27 mouse cellular contexts compared by ENCODE assay signal in the genomic region with DNA sequence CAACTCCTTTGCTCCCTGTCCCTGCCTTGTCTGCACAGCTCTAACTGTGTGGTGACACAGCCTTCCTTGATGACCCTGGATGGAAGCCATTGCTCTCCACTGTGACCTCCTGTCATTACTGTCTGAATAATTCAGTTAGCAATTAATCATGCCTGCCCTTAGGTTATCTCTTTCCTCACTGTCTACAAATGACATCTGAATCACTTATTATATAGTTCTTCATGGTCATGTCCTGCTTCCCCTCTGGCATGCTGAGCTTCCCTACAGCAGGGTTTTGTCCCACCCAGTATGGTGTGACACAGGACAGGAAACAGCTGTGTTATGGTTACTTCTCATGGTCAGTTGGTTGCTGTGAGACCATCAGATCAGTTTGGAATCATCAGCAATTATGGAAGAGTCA.
A peak's percentile ranks its signal among the peaks of the same experiment; 100 is the strongest.
DNase-seq lines count a peak whose midpoint lies in the region; ATAC-seq and TF ChIP-seq lines count a peak whose summit lies in the region.
"Had no signal": no experiment of that assay in that cellular context is flagged by ENCODE, and none has a peak within 500 bp of the region (broad histone marks: within the 10 kb centered on the region; RNA-seq: fewer than 3 reads in every experiment).

No protein-coding gene starts in this region.

- no peak for TF ChIP-seq CTCF in layer of hippocampus, adult 2 months (conservative IDR thresholded peaks at IDR 0.05)

- H3K9me3 ChIP-seq in kidney, embryonic 15.5 days (replicated peaks) = no peaks in the 10 kb centered on the region
- H3K9me3 ChIP-seq: embryonic facial prominence, embryonic 10.5 days; embryonic facial prominence, embryonic 15.5 days; forebrain, embryonic 13.5 days; hindbrain, embryonic 12.5 days; intestine, embryonic 15.5 days; limb, embryonic 12.5 days; liver, embryonic 15.5 days; neural tube, embryonic 12.5 days had no signal

- no peaks in the 10 kb centered on the region for H3K27me3 ChIP-seq in kidney, embryonic 15.5 days
- H3K27me3 ChIP-seq: embryonic facial prominence, embryonic 15.5 days; forebrain, embryonic 13.5 days; intestine, embryonic 15.5 days; limb, embryonic 12.5 days; liver, embryonic 15.5 days; neural tube, embryonic 12.5 days had no signal

- H3K4me1 ChIP-seq in kidney, embryonic 15.5 days = peaks cover 17% of the 10 kb centered on the region
- H3K4me1 ChIP-seq: embryonic facial prominence, embryonic 10.5 days; embryonic facial prominence, embryonic 15.5 days; intestine, embryonic 15.5 days; limb, embryonic 12.5 days; liver, embryonic 15.5 days had no signal

- no peak for DNase-seq in kidney, postnatal 36 days
- peak; percentile 52 to 68 for DNase-seq in kidney, postnatal 4 days
- DNase-seq in kidney, postnatal 25 days = no peak
- DNase-seq in lung, postnatal 10 days = peak; percentile 64
- DNase-seq in lung, postnatal 4 days = peak; percentile 26 to 45
- DNase-seq in layer of hippocampus, adult 2 months (ENCODE audit: low spot score in 2 of 2) = no peak
- DNase-seq: adrenal gland, adult 8-10 months; cerebellum, adult 2 months; cerebellum, postnatal 25 days; gastrocnemius, postnatal 14 days; right cerebral cortex, adult 18-20 months; spleen, adult 18-20 months; thymus, postnatal 14 days had no signal

- no peak overlapping the region for H3K27ac ChIP-seq in kidney, embryonic 15.5 days
- no peak overlapping the region for H3K27ac ChIP-seq in layer of hippocampus, adult 2 months
- H3K27ac ChIP-seq: embryonic facial prominence, embryonic 10.5 days; embryonic facial prominence, embryonic 15.5 days; forebrain, embryonic 13.5 days; hindbrain, embryonic 12.5 days; hindbrain, postnatal 0 days; intestine, embryonic 15.5 days; left cerebral cortex, adult 2 months; limb, embryonic 12.5 days; liver, embryonic 15.5 days; neural tube, embryonic 12.5 days had no signal

- no peak overlapping the region for H3K4me3 ChIP-seq in kidney, embryonic 15.5 days (replicated peaks)
- no peak overlapping the region for H3K4me3 ChIP-seq in layer of hippocampus, adult 2 months
- H3K4me3 ChIP-seq: embryonic facial prominence, embryonic 10.5 days; embryonic facial prominence, embryonic 15.5 days; forebrain, embryonic 13.5 days; hindbrain, embryonic 12.5 days; intestine, embryonic 15.5 days; left cerebral cortex, adult 2 months; limb, embryonic 12.5 days; liver, embryonic 15.5 days; myocyte; neural tube, embryonic 12.5 days had no signal

- no peak overlapping the region for H3K4me2 ChIP-seq in kidney, embryonic 15.5 days
- H3K4me2 ChIP-seq: embryonic facial prominence, embryonic 15.5 days; forebrain, embryonic 13.5 days; hindbrain, embryonic 12.5 days; intestine, embryonic 15.5 days; limb, embryonic 12.5 days; liver, embryonic 15.5 days; midbrain, embryonic 11.5 days; neural tube, embryonic 12.5 days had no signal

- H3K9ac ChIP-seq in kidney, embryonic 15.5 days = no peak overlapping the region
- H3K9ac ChIP-seq: embryonic facial prominence, embryonic 15.5 days; forebrain, embryonic 13.5 days; hindbrain, embryonic 12.5 days; intestine, embryonic 15.5 days; limb, embryonic 12.5 days; liver, embryonic 15.5 days; neural tube, embryonic 12.5 days had no signal

- no peaks in the 10 kb centered on the region for H3K36me3 ChIP-seq in kidney, embryonic 15.5 days
- H3K36me3 ChIP-seq: embryonic facial prominence, embryonic 10.5 days; embryonic facial prominence, embryonic 15.5 days; hindbrain, embryonic 12.5 days; intestine, embryonic 15.5 days; limb, embryonic 12.5 days; liver, embryonic 15.5 days; neural tube, embryonic 12.5 days had no signal

- ATAC-seq in kidney, embryonic 15.5 days (replicated peaks; ENCODE audit: low FRiP score) = 0 out of 2 replicates have a peak, but pooled peaks have one; percentile 33
- ATAC-seq: CD4-positive, CD25-positive, alpha-beta regulatory T cell, adult 4 months; forebrain, embryonic 13.5 days; hindbrain, postnatal 0 days; intestine, embryonic 15.5 days had no signal

Comparison
In these comparisons a context has a peak if more than half of its experiments do, and no peak if none do; other contexts are left out.
1. DNase-seq: peak in kidney, postnatal 4 days (2 of 2), lung, postnatal 10 days (single experiment) and lung, postnatal 4 days (2 of 2); none in kidney, postnatal 36 days (0 of 2), kidney, postnatal 25 days (0 of 2) and layer of hippocampus, adult 2 months (0 of 2).